Mouse (Mus musculus) heart, postnatal 0 days (tissue): ENCODE results near the gene 1700012B09Rik. TPM values are rescaled to one million over a fixed set of nuclear protein-coding genes. Genes with fewer than 3 reads are reported as not detected.

Experiments used
- ATAC-seq: fragments of 200-750 bp; cut with Nextera tagmentation; 2 replicates; pipeline ENCODE4 v1.8.0; 2017; ENCODE audit warnings: low read depth, moderate number of reproducible peaks, moderate library complexity; ENCODE audit not compliant: insufficient read depth
- DNase-seq: peaks from one replicate; pipeline ENCODE4 v3.0.0-alpha.2; 2016; ENCODE audit warnings: low spot score
- H3K27ac ChIP-seq: fragments of 300-500 bp; sonication (generic); 2 replicates; pipeline ENCODE4 v1.5.1; 2014; ENCODE audit warnings: low read depth, mild to moderate bottlenecking
- H3K27me3 ChIP-seq: fragments of 300-500 bp; sonication (generic); 2 replicates; pipeline ENCODE4 v1.6.1; 2014; ENCODE audit warnings: low read length, mixed read lengths; ENCODE audit not compliant: control insufficient read depth, insufficient read depth
- H3K36me3 ChIP-seq: fragments of 300-500 bp; sonication (generic); replicated peaks from 2 replicates; pipeline ENCODE4 v1.6.1; 2014; ENCODE audit warnings: low read length, mixed read lengths; ENCODE audit not compliant: control insufficient read depth, insufficient read depth
- H3K4me1 ChIP-seq: fragments of 300-500 bp; sonication (generic); 2 replicates; pipeline ENCODE4 v1.6.1; 2014; ENCODE audit warnings: antibody characterized with exemption; ENCODE audit not compliant: control insufficient read depth, insufficient read depth
- H3K4me2 ChIP-seq: fragments of 300-500 bp; sonication (generic); 2 replicates; pipeline ENCODE4 v1.6.1; 2014; ENCODE audit warnings: low read depth, mild to moderate bottlenecking, low read length, moderate library complexity
- H3K4me3 ChIP-seq: fragments of 300-500 bp; sonication (generic); 2 replicates; pipeline ENCODE4 v1.5.1; 2014; ENCODE audit warnings: low read depth, low read length
- H3K9ac ChIP-seq: fragments of 300-500 bp; sonication (generic); replicated peaks from 2 replicates; pipeline ENCODE4 v1.6.1; 2014; ENCODE audit warnings: low read depth, low read length, mixed read lengths
- H3K9me3 ChIP-seq: fragments of 300-500 bp; sonication (generic); replicated peaks from 2 replicates; pipeline ENCODE4 v1.6.1; 2016; ENCODE audit warnings: low read length; ENCODE audit not compliant: control insufficient read depth
- CTCF ChIP-seq: IDR thresholded peaks from 2 replicates; pipeline ENCODE4 v1.5.1; 2016; ENCODE audit warnings: antibody characterized with exemption, control low read depth, low read depth
- EP300 ChIP-seq: IDR thresholded peaks from 2 replicates; pipeline ENCODE4 v1.6.1; 2016; ENCODE audit warnings: antibody characterized with exemption, low read depth
- WGBS: fragments of 180-500 bp; shearing (Covaris S2); extraction: QIAGEN DNeasy Blood & Tissue Kit; methylation state at CpG from one replicate; pipeline ENCODE4 v1.1.7; 2014; 5-methylcytosine and 5-hydroxymethylcytosine counted together
- polyA plus RNA-seq: library from polyadenylated mRNA; unstranded; fragments of >200 nt; fragmentation: Nextera tagmentation; extraction: Ambion mirVana; gene quantifications from 2 replicates; pipeline ENCODE4 v1.2.1, GENCODE M21; 2015
- total RNA-seq: library from RNA; depleted of rRNA; stranded (reverse); fragments of >200 nt; gene quantifications from 2 replicates; pipeline ENCODE4 v1.2.3, GENCODE M21; 2014; ENCODE audit warnings: low replicate concordance

1700012B09Rik gene
- total and polyA plus RNA-seq, 2 experiments from 2014 or later: not detected

GRCm38 (mm10) chr9:14728365-14728764 is 42.5 kb downstream of the 1700012B09Rik start:
- ATAC-seq (no peak), DNase-seq (no peak)
- Histone ChIP-seq H3K27me3 (no peaks in the 10 kb centered on the region), H3K4me3 (no peak overlapping the region), H3K9me3 (no peaks in the 10 kb centered on the region), H3K4me1 (no peaks in the 10 kb centered on the region), H3K9ac (no peak overlapping the region), H3K36me3 (no peaks in the 10 kb centered on the region), H3K4me2 (no peak overlapping the region), H3K27ac (no peak overlapping the region)
- TF ChIP-seq EP300: no peak
- TF ChIP-seq CTCF: no peak
- 81% methylated on average over 4 of the region's 4 CpGs for WGBS

- no peaks in the 10 kb centered on the region for H3K9me3 ChIP-seq
- no peak overlapping the region for H3K4me3 ChIP-seq
- no peaks in the 10 kb centered on the region for H3K4me1 ChIP-seq
- H3K27ac ChIP-seq: no peak overlapping the region
- no peak for ATAC-seq
- no peak overlapping the region for H3K9ac ChIP-seq
- no peak overlapping the region for H3K4me2 ChIP-seq
- H3K27me3 ChIP-seq: no peaks in the 10 kb centered on the region
- no peaks in the 10 kb centered on the region for H3K36me3 ChIP-seq
- DNase-seq: no peak
- TF ChIP-seq EP300: no peak
- TF ChIP-seq CTCF: no peak
- 86% methylated on average over 4 of the region's 4 CpGs for WGBS
These were observed 44.2 kb downstream of the 1700012B09Rik start for GRCm38 (mm10) chr9:14726629-14727028.

DNA sequence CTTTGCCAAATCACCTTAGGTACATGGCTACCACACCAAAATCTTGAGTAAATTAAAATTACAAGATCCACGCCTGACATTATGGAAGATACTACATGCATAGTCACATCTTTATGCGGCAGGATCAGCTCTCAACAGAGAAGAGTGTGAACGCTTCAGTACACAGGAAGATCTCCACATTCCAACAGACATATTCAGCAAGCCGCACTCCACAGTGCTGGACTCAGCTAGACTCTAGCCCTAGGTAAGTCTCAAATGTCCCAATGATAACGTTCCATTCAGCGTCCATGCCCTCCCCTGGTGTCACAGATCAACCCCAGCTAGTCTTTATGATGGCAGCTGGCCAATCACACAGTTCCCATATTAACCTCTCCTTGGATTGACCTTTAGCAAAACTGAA is 44.8 kb downstream of the 1700012B09Rik start:
- H3K9ac ChIP-seq: no peak overlapping the region
- ATAC-seq (no peak), DNase-seq (no peak)

DNA sequence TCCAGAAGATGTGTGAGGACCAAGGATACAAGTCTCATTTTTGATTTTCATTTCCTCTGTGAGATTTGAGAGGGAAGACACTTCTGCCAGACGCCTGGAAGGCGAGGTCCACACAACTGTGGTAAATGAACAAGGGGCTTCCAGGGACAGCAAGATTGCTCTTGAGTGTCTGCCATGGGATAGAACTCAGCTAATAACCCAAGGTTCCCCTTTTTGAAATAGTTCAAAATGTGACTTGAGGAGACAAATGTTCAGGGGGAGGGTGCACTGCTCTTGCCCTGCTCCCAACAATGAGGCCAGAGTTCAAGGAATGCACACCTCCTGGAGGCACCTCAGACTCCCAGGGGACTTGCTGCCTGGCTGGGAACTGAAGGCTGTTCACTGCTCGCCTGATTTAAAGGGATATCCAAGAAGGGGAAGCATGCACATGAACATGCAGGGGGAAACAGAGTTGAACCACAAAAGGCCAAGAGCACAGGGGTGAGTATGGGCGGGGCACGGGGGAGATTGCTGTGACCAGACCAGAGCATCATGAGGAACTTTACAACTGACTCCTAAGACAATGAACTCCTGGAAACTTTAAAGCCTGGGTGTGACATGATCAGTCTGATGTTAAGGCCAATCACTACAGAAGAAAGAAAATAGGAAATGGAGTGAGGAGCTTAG is 45.9 kb downstream of the 1700012B09Rik start:
- no peak overlapping the region for H3K27ac ChIP-seq
- H3K9me3 ChIP-seq: no peaks in the 10 kb centered on the region
- TF ChIP-seq CTCF: no peak
- TF ChIP-seq EP300: no peak
- DNase-seq (no peak), ATAC-seq (no peak)
- no peaks in the 10 kb centered on the region for H3K36me3 ChIP-seq
- 63% methylated on average over 5 of the region's 5 CpGs for WGBS
- H3K9ac ChIP-seq: no peak overlapping the region
- H3K4me3 ChIP-seq: no peak overlapping the region
- no peak overlapping the region for H3K4me2 ChIP-seq
- H3K27me3 ChIP-seq: no peaks in the 10 kb centered on the region
- H3K4me1 ChIP-seq: no peaks in the 10 kb centered on the region

More for the DNA sequence above, 44.8 kb downstream of the 1700012B09Rik start:
- Histone ChIP-seq H3K27ac (no peak overlapping the region), H3K4me2 (no peak overlapping the region), H3K27me3 (no peaks in the 10 kb centered on the region), H3K36me3 (no peaks in the 10 kb centered on the region), H3K9me3 (no peaks in the 10 kb centered on the region), H3K4me3 (no peak overlapping the region), H3K4me1 (no peaks in the 10 kb centered on the region)
- 70% methylated on average over 6 of the region's 6 CpGs for WGBS
- TF ChIP-seq CTCF (no peak), EP300 (no peak)

GRCm38 (mm10) chr9:14721610-14722009 is 49.2 kb downstream of the 1700012B09Rik start:
- WGBS: 70% methylated on average over 5 of the region's 5 CpGs
- Histone ChIP-seq H3K27me3 (no peaks in the 10 kb centered on the region), H3K4me2 (no peak overlapping the region), H3K4me1 (peaks cover 7% of the 10 kb centered on the region; the same call in 1 of the 2 replicates), H3K36me3 (no peaks in the 10 kb centered on the region), H3K9me3 (no peaks in the 10 kb centered on the region), H3K9ac (no peak overlapping the region), H3K27ac (no peak overlapping the region), H3K4me3 (no peak overlapping the region)
- no peak for DNase-seq
- ATAC-seq: no peak
- TF ChIP-seq EP300 (no peak), CTCF (no peak)

GRCm38 (mm10) chr9:14720384-14720783 is 50.4 kb downstream of the 1700012B09Rik start:
- Histone ChIP-seq H3K4me3 (no peak overlapping the region), H3K27me3 (no peaks in the 10 kb centered on the region), H3K36me3 (no peaks in the 10 kb centered on the region), H3K27ac (no peak overlapping the region), H3K4me2 (no peak overlapping the region), H3K4me1 (peaks cover 7% of the 10 kb centered on the region; the same call in 1 of the 2 replicates), H3K9me3 (no peaks in the 10 kb centered on the region), H3K9ac (no peak overlapping the region)
- 77% methylated on average over 2 of the region's 2 CpGs for WGBS
- DNase-seq (no peak), ATAC-seq (no peak)
- TF ChIP-seq EP300 (no peak), CTCF (no peak)
